Mouse (Mus musculus) CH12.LX (cell line): Measurements from ENCODE around the gene Tac2.

Experiments
- CHD1 ChIP-seq: IDR thresholded peaks from 2 replicates; pipeline ENCODE4 v1.6.1; 2012; ENCODE audit warnings: low read depth, low read length, improper control_type of control experiment, inconsistent platforms
- RAD21 ChIP-seq: IDR thresholded peaks from 2 replicates; pipeline ENCODE4 v1.6.1; 2011; ENCODE audit warnings: low read depth, mild to moderate bottlenecking, low read length, improper control_type of control experiment, moderate library complexity
- TCF12 ChIP-seq: IDR thresholded peaks from 2 replicates; pipeline ENCODE4 v1.6.1; 2014; ENCODE audit warnings: low read depth, mild to moderate bottlenecking, inconsistent platforms, low read length, improper control_type of control experiment

DNA sequence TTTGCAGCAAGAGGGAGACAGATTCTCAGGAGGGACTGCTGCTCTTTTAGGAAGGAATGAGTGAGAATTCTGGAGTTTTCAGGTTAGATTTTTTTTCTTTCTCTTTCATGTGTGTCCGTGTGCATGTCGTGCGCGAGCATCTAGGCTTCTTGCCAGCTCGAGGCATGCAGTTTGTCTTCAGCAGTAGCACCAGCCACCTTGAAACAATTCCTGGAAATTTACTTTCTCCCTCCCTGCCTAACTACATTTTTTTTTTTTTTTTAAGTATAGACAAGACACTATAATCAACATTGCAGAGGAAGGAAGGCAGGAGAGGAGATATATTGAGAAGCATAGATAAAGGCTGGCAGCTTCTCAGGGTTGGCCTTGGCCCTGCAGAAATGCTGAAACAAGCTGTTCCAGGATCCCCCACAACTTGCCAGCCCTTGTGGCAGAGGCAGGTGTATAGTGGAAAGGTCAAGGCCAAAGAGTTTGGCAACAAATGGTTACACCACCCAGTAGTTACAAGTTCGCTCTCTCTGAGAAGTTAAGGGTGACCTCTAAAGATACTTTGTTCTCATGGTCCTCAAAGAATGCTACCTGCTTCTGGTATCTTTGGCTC, 30.4 kb downstream of the Tac2 start:
- TF ChIP-seq TCF12 (no peak), CHD1 (no peak), RAD21 (no peak)
